Mouse (Mus musculus) frontal cortex, postnatal 14 days (tissue): ENCODE measurements at regions not wholly inside any gene's neighbourhood (a gene's known extent, or its start where the extent isn't known, plus 50 kb on each side); places are given as distances from the start of the nearest gene placed in this dataset.

Experiments used
- DNase-seq, 2 experiments: peaks; one replicate each; pipeline ENCODE4 v3.0.0; 2022; ENCODE audit warnings: low spot score in 2 of 2

DNA sequence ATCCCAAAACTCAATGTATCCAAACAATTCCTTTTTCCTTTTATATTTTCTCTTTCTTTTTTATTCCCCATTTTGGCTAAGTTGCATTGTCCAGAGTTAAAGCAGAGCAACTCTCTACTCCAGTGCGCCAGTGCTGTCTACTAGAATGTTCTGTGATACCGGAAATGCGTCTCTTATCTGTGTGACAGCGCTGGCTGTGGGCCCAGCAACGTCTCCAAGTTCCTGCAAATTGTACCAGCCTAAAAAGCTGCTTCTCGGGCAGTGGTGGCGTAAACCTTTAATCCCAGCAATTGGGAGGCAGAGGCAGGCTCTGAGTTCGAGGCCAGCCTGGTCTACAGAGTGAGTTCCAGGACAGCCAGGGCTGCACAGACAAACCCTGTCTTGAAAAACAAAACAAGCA is 59.4 kb downstream of the Cox18 start:
- DNase-seq = no peak

DNA sequence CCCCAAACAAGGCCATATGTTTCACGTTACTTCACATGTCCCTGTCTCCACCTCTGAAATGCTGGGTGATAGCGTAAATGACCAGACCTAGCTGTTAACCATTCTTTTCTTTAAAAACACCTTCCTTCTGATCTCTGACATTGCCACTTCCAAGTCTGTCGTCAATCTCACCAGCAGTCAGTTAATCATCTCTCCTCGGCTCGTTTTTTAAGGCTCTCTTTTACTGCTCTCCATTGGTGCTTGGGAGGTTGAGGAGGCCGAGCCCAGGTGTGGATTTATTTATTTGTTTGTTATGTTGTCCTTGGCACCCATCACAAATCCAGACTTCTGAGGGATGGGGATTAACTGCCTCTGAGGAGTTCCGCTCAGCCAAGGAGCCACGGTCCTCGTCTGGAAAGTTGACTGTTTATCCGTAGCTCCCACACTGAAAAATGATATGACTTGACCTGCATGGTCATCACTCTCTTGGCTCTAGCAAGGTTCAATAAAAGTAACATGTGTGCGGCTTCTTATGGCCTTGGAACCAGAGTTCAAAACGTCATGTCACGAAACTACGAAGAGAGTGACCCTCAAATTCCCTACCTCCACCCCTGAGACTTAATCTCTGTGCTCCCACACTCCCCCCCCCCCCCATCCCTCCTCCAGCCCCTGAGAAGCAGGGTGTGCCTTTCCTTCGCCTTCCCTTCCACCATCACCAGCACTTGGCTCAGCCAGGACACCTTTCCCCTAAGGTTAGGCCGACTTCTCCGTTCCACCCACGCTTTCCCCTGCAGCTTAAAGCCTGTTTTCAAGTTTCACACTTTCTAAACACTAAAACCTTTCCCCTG is 60.6 kb downstream of the Cox18 start:
- DNase-seq = no peak

DNA sequence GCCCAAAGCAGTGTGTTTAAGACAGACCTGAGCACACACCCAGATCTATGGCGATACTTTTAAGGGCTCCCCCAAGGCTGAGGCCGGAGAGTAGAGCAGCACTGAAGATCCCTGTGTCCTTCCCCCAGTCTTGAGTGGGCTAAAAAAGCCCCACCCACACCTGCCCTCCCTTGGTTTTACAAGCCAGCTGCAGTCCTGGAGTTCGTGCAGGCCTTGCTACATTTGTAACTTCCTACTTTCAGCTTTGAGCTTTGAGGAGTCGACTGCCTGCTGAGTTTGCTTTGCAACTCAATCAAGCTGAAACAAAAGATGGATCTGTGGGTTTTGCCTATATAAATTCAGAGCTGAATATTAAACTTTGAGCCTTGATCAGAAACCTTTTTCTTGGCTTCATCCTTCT is 63.5 kb downstream of the Cox18 start:
- no peak for DNase-seq

DNA sequence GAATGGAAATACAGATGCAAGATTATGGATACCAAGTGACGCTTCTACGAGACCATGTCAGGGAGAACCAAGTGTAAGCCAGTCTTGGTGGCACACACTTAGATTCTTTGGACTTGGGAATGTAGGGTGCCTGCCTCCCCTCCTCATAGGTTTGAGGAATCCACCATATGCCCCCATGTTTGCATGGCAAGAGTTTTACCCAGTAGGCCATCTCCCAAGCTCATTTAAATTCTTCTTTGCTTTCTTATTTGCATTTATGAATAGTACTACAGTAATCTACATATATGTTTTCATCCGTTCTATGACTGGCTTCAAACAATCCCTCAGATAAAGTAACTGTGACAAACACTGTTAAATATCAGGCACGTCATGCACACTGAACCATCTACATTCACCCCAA is 67.3 kb downstream of the Cox18 start:
- no peak for DNase-seq

DNA sequence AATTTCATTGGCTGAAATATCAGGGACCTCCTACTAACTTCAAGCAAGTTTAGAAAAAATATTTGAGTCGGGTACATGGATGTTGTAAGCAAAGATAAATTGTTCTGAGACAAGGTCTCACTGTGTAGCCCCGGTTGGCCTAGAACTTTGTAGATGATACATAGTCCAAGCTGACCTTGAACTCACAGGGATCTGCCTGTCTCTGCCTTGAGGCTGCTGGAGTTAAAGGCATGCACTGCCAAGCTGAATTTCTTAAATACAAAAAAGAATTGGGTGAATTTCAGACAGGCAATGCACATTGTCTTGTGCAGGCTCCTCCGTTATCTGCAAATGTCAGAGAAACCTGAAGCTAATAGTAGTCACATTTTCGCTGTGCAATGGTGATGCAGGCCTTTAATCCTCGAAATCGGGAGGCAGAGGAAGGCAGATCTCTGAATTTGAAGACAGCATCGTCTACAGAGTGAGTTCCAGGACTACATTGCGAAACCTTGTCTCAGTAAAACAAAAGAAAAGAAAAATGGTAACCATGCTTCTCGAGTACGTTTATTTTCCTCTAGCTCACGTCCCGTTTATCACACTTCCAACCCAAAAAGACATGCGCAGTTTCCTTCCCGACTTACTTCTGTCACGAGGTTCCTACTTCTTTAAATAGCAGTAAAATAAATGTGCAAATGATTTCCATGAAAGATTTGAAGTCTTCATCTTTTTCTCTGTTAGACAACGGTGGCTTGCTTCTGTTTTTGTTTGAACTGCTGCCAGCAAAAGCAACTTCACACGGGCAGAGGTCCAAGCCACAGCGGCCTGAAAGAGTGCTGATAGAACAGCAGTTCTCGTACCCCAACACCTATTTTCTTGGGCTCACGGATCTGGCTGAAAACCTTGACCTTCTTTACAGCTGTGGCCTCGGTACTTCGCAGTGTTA is 73.9 kb downstream of the Cox18 start:
- no peak for DNase-seq

DNA sequence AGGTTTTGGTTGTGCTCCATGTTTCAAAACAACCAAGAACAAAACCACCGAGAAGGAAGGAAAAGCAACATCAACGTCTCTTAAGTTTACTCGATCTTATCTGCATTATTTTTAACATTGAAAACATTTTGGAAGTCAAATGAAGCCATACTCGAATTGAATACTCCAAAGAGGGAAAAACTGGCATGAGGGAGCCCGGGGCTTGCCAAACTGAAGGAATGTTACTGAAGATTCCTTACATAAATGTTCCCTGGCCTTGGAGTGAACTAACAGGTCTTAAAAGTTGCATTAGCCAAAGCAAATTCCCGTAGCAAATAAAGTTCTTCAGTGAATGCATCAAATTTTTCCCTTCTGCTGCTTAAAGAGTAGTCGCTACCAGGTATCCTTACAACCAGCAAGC is 87.8 kb downstream of the Cox18 start:
- no peak for DNase-seq

DNA sequence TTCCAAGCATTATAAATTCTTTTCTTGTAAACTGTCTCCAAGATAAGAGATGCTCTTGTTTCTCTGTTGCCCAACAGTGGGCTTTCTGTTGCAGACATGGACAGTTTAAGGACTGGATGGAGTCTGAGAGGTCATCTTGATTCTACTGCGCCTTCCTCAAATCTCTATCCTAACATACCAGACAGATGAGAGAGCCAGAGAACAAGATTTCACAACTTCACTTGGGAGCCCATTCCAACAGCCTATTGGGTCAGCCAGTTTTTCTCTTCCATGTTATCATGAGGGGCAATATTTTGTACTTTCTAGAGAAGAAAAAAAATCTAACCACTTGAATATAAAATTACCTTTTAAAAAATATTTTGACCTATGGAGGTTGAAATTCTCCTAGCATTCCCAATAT is 116.8 kb downstream of the Cox18 start:
- DNase-seq = no peak

DNA sequence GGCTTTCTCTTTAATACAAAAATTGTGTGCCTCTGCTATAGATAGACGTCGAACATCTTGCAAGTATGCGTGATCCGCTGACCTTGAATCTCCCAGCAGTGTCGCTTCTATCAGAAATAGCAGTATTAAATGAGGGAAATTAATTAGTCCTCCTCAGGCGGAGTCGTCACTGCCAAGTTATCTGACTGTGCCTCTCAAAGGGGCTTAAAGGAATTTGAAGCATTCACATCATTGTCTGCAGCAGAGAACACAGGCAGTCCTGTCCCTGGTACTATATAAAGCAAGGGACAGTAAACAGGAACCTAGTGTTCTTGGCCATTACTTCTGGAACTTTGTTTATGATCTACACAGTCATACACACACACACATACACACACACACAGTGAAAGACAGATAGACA is 119.1 kb downstream of the Cox18 start:
- DNase-seq = no peak

DNA sequence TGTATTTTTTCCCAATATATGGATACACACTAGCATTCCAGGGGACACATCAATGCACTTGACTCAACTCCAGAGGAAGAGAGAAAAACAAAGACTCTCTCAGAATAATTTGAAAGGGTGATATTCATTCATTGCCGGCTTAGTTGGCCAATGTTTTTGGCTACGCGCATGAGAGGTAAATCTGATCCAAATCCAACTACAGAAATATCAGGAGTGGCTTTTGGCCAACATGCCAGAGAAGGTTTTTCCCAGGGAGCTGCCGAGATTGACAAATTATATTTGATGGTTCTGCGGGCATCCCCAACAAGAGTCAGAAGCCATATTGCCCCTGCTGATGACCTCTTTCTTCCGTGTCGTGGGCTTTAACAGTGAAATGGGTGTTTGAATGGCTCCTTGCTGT is 135.3 kb downstream of the Cox18 start:
- no peak for DNase-seq

DNA sequence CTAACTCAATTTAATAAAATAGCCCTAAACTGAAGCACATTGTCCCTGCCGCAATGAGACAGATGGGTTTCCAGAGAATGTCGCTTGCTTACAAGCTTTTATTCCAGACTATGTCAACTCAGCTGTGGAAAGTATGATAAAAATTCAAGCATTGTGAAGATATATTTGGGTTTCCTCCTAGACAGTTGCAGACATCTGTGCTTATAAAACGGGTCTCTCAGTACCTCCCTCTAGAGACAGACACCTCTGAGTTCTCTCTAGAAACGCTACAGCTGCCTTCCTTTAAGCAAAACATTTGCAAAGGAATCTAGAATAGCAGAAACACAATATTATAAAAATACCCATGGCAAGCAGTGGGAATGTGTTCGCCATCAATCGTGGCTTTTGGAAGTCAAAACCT is 137.3 kb downstream of the Cox18 start:
- DNase-seq = no peak

DNA sequence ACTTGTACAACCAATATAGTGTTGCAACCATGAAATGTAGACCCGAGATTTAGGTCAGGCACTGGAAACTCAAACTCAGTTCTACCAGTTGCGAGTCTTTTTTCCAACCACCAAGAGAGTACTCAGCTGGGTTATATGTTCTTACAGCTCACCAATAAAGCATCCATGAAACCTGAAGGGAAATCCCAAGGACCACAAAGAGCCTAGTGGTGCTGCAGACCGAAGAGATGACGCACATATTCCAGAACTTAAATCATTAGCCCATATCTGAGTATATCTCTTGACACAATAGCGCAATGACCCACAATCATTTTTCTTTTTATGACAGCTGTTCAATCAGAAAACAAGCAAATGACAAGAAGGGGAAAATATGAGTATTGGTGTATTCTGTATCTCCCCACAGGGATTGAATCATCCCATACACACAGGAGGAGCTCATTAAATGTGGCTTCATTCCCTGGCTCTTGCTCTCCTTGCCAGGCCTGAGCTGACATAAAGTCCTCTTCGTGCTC is 146.7 kb downstream of the Cox18 start:
- no peak for DNase-seq

DNA sequence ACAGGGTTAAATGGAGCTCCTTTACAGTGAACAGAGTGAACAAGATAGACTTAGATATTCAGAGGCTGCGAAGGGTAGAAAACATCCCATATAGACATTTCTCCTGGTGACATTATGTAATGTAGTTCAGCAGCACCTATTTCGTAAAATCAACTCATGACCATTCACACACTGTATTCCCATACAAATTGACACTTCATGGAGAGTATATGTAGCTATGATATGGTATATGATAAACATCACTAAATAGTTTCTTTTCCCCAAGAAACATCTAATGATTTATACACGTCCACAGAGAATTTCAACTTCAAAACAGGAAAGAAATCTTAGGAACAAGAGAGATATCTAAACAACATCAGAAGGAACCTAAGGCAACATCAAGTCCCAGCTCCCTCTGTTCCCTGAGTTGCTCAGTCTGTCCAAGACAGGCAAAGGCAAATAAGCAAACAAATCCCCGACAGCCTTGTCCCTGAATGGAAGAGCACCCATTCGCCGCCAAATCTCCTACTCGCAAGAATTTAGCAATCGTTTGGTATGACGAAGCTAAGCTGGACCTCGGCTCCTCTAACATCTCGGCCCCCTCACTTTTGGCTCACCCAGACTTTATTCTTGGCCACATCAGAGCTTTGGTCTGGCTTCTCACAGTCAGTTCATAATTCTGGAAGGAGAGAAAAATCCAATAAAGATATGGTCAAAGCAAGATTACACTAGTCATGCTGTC is 148.0 kb downstream of the Cox18 start:
- DNase-seq = no peak

DNA sequence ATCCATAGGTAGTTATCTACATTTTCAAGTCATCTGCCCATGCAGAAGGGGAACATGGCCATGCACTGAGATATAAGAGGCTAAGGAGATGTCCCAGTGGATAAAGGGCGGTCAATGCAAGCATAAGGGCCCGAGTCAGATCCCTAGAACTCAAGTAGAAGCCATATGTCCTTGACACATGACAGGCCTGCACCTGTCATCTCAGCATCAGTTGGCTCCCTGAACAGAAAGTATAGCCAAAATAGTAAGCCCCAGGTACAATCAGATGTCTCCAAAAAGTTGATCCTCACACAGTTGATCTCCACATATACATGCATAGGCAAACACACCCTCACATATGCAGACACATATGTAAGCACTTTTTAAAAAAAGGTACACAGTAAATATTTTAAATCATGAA is 152.0 kb downstream of the Cox18 start:
- no peak for DNase-seq

DNA sequence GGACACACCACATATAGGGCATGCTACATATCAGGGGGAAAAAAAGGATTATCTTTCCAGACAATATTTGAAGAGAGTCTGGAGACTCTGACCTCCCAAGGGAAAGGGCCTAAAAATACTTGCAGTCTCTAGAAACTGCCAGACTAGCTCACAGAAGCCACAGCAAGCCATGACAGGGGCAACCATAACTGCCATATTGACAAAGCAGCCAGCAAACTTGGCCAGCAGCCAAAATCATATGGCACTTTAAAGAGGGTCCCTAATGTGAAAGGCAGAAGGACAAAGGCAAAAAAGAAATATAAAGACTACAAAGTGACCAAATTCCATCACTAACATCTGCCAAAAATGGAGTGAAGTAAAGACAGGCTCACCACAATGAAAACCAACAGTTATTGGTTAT is 155.2 kb downstream of the Cox18 start:
- DNase-seq = no peak

DNA sequence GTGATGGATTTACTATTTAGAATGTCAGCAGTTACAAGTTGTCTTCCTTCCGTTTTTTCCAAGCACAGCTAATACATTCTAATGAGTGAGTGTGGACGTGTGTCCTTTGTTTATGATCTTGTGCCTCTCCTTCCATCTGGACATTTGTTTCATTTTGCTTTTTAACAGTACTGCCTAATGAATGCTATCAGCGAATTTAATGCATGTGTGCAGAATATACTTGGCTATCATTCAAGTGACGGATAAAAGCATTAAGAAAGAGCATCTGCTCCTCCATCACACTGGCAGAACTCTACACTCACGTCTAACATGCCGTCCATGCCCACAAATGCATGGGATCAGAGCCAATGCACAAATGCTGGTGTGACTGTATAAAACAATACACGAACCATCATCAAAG is 156.0 kb downstream of the Cox18 start:
- DNase-seq = no peak

DNA sequence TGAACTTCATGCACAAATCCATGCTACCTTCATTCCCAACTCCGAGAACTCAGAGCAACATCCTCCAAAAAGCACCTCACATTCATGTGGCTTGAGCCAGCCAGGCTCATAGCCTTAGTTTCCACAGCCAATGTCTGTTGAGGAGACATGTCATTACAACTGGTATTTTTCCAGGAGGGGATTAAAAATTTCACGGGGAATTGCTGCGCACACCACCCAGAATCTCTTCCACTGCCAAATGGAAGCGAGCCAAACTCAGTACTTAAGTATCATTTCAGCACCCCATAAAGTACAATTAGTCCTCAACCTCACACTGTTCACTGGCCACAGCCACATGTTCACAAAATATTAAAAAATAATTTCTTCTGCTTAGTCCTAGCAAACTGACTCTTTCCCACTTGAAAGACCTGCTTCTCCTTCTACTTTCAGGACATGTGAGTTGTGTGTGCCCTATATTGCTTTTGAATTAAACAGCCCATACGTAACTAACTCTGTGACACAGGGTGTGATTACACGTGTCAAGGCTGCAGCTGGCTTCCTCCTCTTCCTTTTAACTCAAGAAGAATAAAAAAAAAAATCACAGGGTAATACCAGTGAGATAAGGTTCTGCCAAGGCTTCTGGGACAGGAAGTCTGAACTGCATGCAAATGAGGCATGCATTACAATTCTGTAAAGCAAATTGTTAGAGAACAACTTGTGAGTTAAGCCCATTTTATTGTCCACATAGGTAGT is 157.8 kb downstream of the Cox18 start:
- DNase-seq = no peak

DNA sequence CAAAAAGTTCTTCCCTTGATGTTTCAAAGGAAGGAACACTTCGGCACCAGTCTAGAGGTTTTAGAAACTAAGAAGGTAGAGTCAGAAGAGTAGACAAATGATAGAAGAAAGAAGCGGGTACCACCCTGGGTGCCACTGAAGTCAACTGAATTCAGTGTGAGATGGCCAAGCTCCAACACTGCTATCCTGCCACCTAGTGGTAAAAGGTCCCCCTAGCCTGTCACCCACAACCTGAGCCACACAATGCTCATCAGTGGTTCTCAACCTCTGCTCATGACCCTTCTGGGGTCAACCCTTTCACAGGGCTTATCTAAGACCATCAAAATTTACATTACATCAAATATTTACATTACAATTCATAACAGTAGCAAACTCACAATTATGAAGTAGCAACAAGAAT is 168.1 kb downstream of the Cox18 start:
- DNase-seq = no peak

DNA sequence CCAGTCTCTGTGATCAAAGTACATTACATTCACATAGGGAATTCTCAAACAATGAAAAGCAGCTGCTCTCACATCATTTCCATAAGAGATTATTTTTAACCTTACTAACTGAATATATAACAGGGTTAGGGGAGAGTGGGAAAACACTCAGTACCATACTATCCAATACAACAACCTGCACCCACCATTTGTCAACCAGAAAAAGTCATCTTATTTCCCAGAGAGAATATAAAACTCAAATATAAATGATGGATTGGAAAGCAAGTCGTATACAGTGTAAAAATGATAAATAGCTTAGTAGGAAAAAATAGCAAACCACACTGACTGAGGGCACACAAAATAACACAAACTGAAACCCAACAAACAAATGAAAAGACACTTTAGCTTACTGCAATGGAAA is 169.4 kb upstream of the Adamts3 start:
- DNase-seq = no peak

DNA sequence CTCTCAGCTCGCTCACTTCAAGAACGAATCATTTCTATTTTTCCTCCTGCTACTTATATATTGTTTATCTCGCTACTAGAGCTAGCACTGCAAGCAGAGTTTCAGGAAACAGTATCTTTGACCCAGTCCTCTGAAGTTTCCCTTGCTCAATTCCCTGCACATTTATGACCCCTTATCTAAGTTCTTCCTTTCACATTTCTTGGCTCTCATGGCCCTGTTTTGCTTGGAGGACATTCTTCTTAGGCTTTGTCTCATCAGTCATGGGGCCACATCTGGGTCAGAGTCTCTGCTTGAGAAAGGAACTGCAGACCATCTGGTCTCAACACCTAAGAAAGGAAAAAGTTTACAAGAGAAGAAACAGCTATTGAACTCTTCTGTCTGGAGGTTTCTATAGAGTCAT is 166.7 kb upstream of the Adamts3 start:
- no peak for DNase-seq

DNA sequence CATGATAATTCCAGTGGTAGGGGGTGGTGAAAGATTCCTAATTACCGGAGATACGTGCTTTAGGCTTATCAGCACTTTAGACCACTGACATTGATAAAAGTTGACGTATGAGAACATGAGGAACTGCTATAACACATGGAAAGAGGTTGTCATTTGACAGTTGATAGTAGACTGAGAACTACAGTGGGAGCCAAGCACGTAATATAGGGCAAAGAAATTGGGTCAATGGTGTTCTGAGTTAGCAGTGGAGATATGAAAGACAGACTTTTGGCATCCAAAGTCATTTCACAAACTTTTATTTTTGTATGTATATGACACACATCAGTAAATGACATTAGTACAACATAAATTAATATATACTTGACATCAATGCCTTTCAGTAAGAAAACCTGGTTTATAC is 159.6 kb upstream of the Adamts3 start:
- no peak for DNase-seq

DNA sequence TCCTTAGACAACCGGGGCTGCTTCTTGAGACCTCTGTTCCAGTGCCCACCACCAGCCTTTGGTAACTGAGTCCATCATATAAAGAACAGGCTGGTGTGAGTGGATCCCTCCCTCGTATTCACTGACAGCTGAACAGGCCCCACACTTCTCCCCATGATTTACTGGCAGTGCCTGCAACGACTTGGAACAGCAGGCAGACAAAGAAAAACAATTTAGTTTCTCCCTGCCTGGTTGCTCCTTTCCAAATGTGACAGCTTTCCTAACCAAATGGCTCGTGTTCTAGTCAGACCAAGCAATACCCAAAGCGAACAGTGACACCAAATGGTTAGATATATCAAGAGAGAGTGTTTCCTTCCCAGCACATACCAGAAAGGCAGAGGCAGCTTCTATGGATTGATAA is 150.0 kb upstream of the Adamts3 start:
- DNase-seq = peak in 1 of 2 experiments; percentile 12

DNA sequence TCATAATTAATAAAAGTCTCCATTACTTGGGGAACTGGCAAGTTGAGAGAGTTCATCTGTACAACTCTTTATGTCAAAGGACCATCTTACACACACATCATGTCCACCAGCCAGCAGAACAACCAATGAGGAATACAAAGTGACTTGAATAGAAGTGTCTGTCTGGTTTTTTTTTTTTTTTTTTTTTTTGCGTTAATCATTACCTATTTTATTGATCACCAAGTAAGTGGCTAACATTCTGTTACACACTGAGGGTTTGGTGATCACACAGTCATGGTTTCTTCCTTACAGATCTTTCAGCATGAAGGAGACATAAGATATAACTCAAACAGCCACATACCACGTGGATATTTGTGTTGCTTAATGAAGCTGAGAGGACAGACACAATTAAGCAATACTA is 147.6 kb upstream of the Adamts3 start:
- DNase-seq = no peak
